Mouse (Mus musculus) C2C12 (cell line): ENCODE measurements around the gene Cacna1a.

Experiments used
- CEBPB ChIP-seq: IDR thresholded peaks from one replicate; pipeline ENCODE4 v1.6.1; 2011; ENCODE audit warnings: low read depth, mild to moderate bottlenecking, control low read depth, moderate library complexity
- CTCF ChIP-seq: IDR thresholded peaks from one replicate; pipeline ENCODE4 v1.5.1; 2011; ENCODE audit not compliant: control insufficient read depth, insufficient read depth, insufficient read length
- MAX ChIP-seq: IDR thresholded peaks from one replicate; pipeline ENCODE4 v1.6.1; 2011; ENCODE audit warnings: mild to moderate bottlenecking, control low read depth
- MYOD1 ChIP-seq: IDR thresholded peaks from one replicate; pipeline ENCODE4 v1.6.1; 2011; ENCODE audit warnings: low read depth; ENCODE audit not compliant: control insufficient read depth, insufficient read length
- USF1 ChIP-seq: IDR thresholded peaks from one replicate; pipeline ENCODE4 v1.6.1; 2011; ENCODE audit warnings: low read depth, mild to moderate bottlenecking, control low read depth, moderate library complexity

- no peak for TF ChIP-seq CEBPB
- no peak for TF ChIP-seq CTCF
- TF ChIP-seq MYOD1 = no peak
- TF ChIP-seq MAX = no peak
- TF ChIP-seq USF1 = no peak
These were observed 37.8 kb downstream of the Cacna1a start for GRCm38 (mm10) chr8:84426087-84426486.
